ENCODE assay signal across 9 mouse cellular contexts in the genomic region with DNA sequence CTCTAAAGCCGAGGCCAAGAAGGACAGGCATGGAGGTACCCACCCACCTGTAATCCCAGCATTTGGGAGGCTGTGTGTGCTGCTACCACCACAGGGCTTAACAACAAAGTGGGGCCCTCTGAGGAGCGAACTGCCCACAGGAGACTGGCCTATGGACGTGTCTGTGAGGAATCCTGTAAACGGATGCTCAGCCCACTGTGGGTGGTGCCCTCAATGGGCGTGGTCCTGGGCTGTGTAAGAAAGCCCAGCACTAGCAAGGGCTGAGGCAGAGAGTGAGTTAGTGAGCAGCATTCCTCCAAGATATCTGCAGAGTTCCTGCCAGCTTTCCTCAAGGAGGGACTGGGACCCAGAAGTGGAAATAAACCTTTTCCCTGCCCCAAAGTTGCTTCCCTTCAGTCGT.
A peak's percentile ranks its signal among the peaks of the same experiment; 100 is the strongest.
DNase-seq lines count a peak whose midpoint lies in the region; ATAC-seq and TF ChIP-seq lines count a peak whose summit lies in the region.
"Had no signal": no experiment of that assay in that cellular context is flagged by ENCODE, and none has a peak within 500 bp of the region (broad histone marks: within the 10 kb centered on the region; RNA-seq: fewer than 3 reads in every experiment).

No protein-coding gene starts in this region.

- TF ChIP-seq POLR2A in lung, adult 2 months (IDR thresholded peaks at IDR 0.05; ENCODE audit: borderline replicate concordance, extremely low read depth, low read depth, low read length): no peak

- peak; percentile 28 for DNase-seq in lung, adult 18-20 months
- no peak for DNase-seq in lung, adult 2 months
- DNase-seq in heart, embryonic 10.5 days (ENCODE audit: low spot score): peak; percentile 84
- peak; percentile 40 to 62 for DNase-seq in kidney, postnatal 4 days
- no peak for DNase-seq in testis, postnatal 14 days (ENCODE audit: low spot score)
- no peak for DNase-seq in frontal cortex, adult 2 months (ENCODE audit: extremely low spot score in 1 of 2, low spot score in 1 of 2)
- DNase-seq in retina, postnatal 1 day: no peak

- H3K36me3 ChIP-seq in heart, embryonic 10.5 days: peaks cover 89% of the 10 kb centered on the region

- 57% methylated on average over 6 of the region's 6 CpGs for WGBS in lung, adult 2 months
- 71% methylated on average over 6 of the region's 6 CpGs for WGBS in heart, embryonic 10.5 days

- H3K27ac ChIP-seq in heart, embryonic 10.5 days: peak overlapping the region; percentile 71

- no peak overlapping the region for H3K4me3 ChIP-seq in lung, adult 2 months (replicated peaks; ENCODE audit: extremely low read depth, low read depth, low read length)
- no peak overlapping the region for H3K4me3 ChIP-seq in heart, embryonic 10.5 days

- TF ChIP-seq CTCF in lung, adult 2 months (IDR thresholded peaks at IDR 0.05; ENCODE audit: insufficient read depth, low read length): no peak

- H3K9me3 ChIP-seq in heart, embryonic 10.5 days: no peaks in the 10 kb centered on the region

- no peaks in the 10 kb centered on the region for H3K27me3 ChIP-seq in heart, embryonic 10.5 days (ENCODE audit: insufficient read depth, poor library complexity, severe bottlenecking)
- H3K27me3 ChIP-seq: Patski had no signal

- peak; percentile 48; the same call in 1 of the 2 replicates for ATAC-seq in megakaryocyte, adult 5-6 weeks (ENCODE audit: poor library complexity, severe bottlenecking)
- ATAC-seq: Patski had no signal

- H3K4me1 ChIP-seq in lung, adult 2 months (ENCODE audit: control insufficient read depth, insufficient read depth, low read length): peaks cover 3% of the 10 kb centered on the region
- H3K4me1 ChIP-seq in heart, embryonic 10.5 days: peaks cover 31% of the 10 kb centered on the region

Comparison
In these comparisons a context has a peak if more than half of its experiments do, and no peak if none do; other contexts are left out.
1. DNase-seq: peak in lung, adult 18-20 months (2 of 2), heart, embryonic 10.5 days (single experiment) and kidney, postnatal 4 days (2 of 2); none in lung, adult 2 months (single experiment), testis, postnatal 14 days (single experiment), frontal cortex, adult 2 months (0 of 2) and retina, postnatal 1 day (single experiment).